Mouse (Mus musculus): ENCODE measurements at regions not wholly inside any gene's neighbourhood (a gene's known extent, or its start where the extent isn't known, plus 50 kb on each side); places are given as distances from the start of the nearest gene placed in this dataset.

DNA sequence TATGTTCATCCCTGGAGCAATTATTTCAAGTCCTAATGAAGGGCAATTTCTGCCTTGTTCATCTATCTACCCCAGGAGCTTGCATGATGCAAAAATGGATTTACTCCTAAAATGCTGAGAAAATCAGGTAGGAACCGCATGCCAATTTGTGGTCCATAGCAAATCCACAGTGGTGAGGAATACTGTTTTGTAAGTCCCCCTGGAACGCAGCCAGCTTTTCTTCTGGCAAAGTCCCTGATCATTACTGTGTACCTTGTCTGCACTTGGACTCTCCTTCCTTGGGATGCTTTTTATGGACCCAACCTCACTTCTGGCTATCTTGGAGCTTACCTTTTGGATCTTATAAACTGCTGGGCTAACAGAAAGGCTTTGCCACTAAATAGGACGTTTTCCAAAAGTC lies 137.2 kb downstream of the Gm13691 start:
- ATAC-seq (replicated peaks; ENCODE audit: low FRiP score, poor library complexity, severe bottlenecking), result no peak

DNA sequence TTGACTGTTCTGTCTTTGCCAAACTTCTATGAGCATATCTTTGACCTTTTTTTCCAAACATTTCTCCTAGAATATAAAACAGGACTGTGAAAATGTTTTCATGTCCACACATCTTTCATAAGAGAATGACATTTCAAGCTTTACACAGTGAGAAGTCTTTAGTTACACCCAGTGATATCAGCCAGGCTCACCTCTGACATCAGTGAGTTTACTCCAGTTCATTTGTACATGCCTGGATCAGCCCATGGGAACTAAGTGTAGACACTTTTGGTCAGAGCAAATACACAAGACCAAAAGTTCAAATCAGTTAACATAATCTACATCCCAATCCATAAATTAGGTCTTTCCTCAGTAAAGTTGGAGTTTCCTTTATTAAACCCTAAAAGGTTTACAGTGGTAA lies 171.4 kb downstream of the Gm13691 start:
- ATAC-seq (replicated peaks; ENCODE audit: low FRiP score, poor library complexity, severe bottlenecking), result no peak

- no peak for ATAC-seq (replicated peaks; ENCODE audit: low FRiP score, poor library complexity, severe bottlenecking)
These were observed 183.1 kb downstream of the Gm13691 start for GRCm38 (mm10) chr2:84173450-84173849.

- no peak for ATAC-seq (replicated peaks; ENCODE audit: low FRiP score, poor library complexity, severe bottlenecking)
These were observed 193.4 kb downstream of the Gm13691 start for GRCm38 (mm10) chr2:84183624-84184287.

DNA sequence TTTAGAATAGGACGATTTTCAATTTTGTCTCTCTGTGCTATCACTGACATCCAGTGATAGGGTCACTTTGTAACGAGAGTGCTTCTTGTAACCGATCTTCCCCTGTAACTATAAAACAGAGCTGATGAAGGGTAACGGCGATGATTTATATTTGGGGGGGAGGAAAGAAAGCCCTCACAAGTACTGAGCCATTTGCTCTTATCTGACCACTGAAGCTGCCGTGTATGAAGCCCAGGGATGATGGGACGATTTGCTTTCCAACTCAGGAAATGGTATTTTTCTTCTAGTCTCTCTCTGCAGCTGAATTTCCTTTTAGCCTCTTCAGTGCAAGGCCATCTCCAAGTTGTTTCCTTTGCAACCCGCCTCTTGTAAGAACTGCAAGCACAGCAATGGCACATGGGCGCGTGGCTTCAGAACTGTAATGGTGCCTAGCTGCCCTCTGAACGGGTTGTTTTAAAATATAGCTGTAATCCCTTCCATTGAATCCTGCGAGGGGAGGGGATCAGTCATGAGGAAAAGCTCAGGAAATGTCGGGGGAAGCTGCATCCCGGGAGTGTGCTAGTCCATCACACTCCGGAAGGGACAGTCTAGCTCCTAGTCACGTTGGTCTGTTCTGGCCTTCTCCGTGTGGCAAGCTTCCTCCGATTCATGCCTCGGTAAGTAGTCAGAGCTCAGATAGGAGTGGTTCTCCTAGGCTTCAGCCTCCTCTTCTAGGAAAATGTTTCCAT lies 194.1 kb downstream of the Gm13691 start:
- ATAC-seq (replicated peaks; ENCODE audit: low FRiP score, poor library complexity, severe bottlenecking), result no peak

DNA sequence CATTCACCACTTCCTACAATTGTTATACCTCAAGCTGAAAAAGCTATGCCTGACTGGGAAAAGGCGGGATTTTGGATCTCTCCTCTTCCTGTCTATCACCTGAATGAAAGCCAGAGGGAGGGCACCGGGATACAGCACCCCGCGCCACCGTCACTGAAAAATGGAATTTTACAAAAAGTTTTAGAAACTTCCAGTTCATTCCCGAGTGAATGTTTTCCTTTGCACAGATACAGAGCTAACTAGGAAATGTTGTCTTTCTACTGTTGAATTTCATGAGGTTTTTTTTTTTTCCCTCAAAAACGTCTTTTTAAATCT lies 194.6 kb downstream of the Gm13691 start:
- no peak for ATAC-seq (replicated peaks; ENCODE audit: low FRiP score, poor library complexity, severe bottlenecking)

- no peak for ATAC-seq (replicated peaks; ENCODE audit: low FRiP score, poor library complexity, severe bottlenecking)
These were observed 195.9 kb downstream of the Gm13691 start for GRCm38 (mm10) chr2:84186126-84186701.

DNA sequence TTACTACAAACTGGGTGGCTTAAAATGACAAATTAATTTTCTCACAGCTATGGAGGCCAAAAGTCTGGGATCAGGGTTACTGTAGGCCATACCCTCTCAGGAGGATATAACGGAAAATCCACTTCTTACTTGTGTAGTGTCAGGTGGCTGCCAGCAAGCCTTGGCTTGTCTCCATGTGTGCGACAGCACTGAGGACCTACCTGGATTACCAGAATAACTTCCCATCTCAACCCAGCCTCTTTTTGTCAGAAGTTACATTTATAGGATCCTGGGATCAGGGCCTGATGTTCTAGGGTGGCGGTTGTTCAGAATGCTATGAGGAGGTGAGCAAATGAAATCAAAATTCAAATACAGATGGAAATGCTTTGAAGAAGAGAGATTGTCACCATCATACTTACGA lies 197.1 kb downstream of the Gm13691 start:
- no peak for ATAC-seq (replicated peaks; ENCODE audit: low FRiP score, poor library complexity, severe bottlenecking)

GRCm38 (mm10) chr2:84189302-84189701 lies 198.9 kb downstream of the Gm13691 start:
- no peak for ATAC-seq (replicated peaks; ENCODE audit: low FRiP score, poor library complexity, severe bottlenecking)

DNA sequence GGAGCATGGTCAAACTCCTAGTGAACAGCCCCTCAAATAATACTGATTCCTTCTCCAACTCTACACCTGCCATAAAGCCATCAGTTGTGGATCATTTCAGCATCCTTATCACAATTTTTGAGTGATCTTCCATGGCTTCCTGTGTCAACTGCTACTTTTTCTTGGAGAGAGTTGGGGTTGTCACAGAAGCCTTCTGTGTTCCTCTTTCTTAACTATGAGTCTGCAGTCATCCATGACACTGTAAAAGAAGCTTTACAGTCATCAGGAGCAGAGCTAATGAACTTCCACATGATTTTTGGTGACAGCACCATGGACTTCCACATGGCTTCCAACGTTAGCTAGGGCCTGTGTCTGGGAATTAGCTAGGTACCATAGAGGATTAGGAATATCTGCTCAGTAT lies 208.1 kb downstream of the Calcrl start:
- no peak for ATAC-seq (replicated peaks; ENCODE audit: low FRiP score, poor library complexity, severe bottlenecking)

GRCm38 (mm10) chr2:84222049-84222448 lies 203.2 kb downstream of the Calcrl start:
- no peak for ATAC-seq (replicated peaks; ENCODE audit: low FRiP score, poor library complexity, severe bottlenecking)

DNA sequence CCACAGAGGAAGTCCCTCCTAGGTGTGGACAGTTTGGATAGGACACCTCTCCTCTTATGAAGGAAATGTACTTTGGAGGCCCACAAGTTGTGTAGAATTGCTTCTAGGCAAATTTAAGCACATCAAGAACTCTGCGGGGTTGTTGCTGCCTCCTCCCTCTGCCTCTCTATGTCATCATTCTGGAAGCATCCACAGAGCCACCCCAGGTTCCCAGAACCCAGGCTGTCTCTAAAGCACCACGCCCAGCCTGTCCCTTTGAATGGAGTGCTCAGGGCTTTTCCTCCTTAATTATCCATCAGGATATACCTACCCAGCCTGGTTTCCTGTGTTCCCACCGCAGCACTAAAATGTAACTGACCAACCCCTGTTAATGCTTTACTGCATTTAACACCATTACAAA lies 195.4 kb downstream of the Calcrl start:
- no peak for ATAC-seq (replicated peaks; ENCODE audit: low FRiP score, poor library complexity, severe bottlenecking)

DNA sequence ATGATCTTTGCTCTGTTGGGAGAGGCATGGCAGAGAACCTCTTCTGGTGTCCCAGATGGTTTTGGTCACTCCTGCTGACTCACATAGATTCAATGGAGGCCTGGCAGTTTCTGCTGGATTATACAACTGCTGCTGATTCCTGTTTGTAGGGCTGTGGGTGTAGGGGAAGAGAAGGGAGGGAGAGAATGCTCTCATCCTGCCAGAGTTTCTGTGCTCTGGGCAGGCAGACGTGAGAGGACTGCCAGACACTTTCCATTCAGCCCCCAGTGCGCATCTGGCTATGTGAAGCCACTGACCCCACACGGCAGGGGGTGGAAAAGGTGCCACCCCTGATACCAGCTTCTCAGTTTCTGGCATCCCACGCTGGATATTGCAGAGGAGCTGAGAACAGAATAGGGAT lies 189.6 kb downstream of the Calcrl start:
- ATAC-seq (replicated peaks; ENCODE audit: low FRiP score, poor library complexity, severe bottlenecking), result no peak

DNA sequence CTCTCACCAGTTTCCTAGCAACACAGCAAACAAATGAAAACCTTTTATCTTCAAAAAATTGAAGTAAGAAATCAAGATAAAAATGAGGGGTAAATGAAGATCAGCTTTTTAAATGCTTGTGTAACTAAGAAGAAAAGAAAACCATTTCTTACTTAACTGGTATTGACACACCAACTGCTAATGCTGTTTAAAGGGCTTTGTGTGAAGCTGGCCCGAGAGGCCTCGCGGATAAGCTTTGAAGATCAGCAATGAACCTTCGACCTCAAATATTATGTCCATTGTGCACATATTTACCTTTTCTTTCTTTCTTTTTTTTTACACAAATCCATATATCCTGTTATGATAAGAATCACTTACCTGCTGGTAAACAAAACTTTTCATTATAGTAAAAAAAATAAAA lies 184.0 kb downstream of the Calcrl start:
- no peak for ATAC-seq (replicated peaks; ENCODE audit: low FRiP score, poor library complexity, severe bottlenecking)

- ATAC-seq (replicated peaks; ENCODE audit: low FRiP score, poor library complexity, severe bottlenecking), result no peak
These were observed 183.2 kb downstream of the Calcrl start for GRCm38 (mm10) chr2:84241986-84242385.

GRCm38 (mm10) chr2:84245900-84246299 lies 179.3 kb downstream of the Calcrl start:
- no peak for ATAC-seq (replicated peaks; ENCODE audit: low FRiP score, poor library complexity, severe bottlenecking)

DNA sequence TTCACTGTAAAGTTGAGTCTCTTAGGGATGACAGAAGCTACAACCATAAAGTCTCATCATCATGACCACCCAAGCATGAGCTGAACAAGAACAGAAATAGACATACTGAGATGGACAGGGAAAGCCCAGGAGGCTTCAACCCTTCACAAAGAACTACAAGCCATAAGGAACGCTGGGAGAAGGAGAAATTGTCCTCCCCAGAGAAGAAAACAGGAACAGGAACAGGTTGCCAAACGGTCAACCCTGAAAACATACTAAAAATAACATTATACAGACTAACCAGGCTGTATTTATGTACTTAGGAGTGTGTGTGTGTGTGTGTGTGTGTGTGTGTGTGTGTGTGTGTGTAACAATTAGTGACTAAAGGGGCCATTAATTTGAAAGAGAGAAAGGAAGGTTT lies 178.6 kb downstream of the Calcrl start:
- no peak for ATAC-seq (replicated peaks; ENCODE audit: low FRiP score, poor library complexity, severe bottlenecking)

DNA sequence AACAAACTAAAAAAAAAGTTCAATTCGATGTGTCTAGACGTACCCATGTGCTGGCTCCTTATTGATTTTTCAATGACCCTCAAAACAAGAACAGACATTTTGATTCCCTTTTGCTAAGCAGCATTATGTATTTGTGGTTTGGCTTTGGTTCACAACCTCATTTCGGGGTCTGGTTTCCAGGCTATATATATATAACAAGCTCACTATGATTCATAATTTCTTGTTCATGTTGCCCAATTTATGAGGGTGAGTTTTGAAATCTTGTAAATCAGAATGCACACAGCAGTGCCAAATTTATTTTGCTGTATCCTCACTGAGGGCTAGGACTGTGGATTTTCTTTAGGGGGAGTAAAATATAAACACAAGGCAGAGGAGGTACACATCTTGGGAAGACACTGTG lies 177.0 kb downstream of the Calcrl start:
- no peak for ATAC-seq (replicated peaks; ENCODE audit: low FRiP score, poor library complexity, severe bottlenecking)

DNA sequence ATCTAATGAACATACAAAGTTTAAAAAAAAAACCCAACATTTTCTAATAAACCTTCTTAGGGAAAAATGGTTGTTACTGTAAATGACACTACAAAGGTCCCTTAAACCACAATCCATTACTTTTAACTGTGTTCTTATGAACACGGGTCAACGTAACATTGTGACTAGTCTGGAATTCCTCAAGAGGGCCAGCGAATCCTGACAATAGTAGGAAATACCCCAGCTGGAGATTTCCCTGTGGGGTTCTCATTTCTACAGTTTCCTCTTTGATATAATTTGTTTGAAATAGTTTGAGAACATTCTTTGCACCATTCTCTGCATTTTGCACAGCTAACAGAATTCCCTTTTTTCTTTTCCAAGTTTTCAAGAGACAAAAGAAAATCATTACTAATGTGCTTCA lies 175.3 kb downstream of the Calcrl start:
- ATAC-seq (replicated peaks; ENCODE audit: low FRiP score, poor library complexity, severe bottlenecking), result no peak

DNA sequence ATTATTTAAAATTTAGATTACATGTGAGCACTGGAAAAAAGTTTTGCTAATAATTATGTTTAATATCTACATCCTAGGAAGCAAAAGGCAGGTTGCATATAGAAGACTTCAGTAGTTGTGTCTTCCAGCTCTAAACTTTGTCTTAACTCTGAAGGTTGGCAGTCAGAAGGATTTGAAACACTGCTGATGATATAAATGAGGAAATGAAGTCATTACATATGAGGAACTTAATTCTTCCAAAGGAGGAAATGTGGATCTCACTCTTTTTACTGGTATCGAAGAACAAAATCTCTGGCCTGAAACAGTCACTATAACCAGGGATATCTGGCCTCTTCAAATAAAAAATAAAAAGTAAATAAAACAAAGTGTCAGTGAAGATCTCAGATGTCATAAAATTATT lies 173.1 kb downstream of the Calcrl start:
- ATAC-seq (replicated peaks; ENCODE audit: low FRiP score, poor library complexity, severe bottlenecking), result no peak

DNA sequence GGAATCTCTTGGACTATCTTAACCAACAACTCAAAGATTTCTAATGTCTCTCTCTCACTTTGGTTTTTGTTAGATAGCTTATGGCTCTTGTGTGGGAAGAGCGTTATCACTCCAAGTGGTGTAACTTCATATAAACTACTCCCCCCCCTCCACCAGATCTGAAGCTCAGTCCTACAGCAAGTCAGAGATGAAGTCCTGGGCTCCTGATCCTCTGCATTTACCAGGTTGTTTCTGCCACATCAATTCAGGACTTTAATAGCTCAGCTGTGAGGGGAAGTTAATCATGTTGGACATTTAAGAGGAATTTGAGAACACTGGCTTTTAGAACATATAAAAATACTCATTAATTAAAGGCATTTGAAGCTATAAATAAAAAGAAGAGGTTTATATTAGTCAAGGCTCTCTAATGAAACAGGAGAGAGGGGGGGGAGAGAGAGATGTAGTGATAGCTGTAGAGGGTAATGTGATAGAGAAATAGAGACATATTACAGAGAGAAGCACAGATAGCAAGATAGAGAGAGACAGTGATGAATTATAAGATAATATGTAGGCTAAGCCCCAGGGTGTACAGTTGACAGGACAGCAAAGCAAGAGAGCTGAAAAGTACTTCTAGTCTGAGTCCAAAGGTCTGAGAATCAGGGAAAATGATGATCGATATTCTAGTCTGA lies 166.7 kb downstream of the Calcrl start:
- ATAC-seq (replicated peaks; ENCODE audit: low FRiP score, poor library complexity, severe bottlenecking), result no peak
